Mouse (Mus musculus): ENCODE data around the gene Mtss1l. TPM values are rescaled to one million over a fixed set of nuclear protein-coding genes. Genes with fewer than 3 reads are reported as not detected.

Mtss1l gene
- polyA plus RNA-seq, 1 experiment from 2014 or later = 5.7 TPM

- Histone ChIP-seq H3K9ac (ENCODE audit: low read length) (no peak overlapping the region), H3K4me2 (replicated peaks; ENCODE audit: low read depth) (no peak overlapping the region), H3K4me3 (ENCODE audit: low read depth, low read length) (no peak overlapping the region), H3K9me3 (ENCODE audit: control insufficient read depth, low read length) (no peaks in the 10 kb centered on the region), H3K27ac (replicated peaks) (no peak overlapping the region), H3K36me3 (ENCODE audit: control insufficient read depth, insufficient read depth, low read length) (peaks cover 9% of the 10 kb centered on the region), H3K27me3 (ENCODE audit: control insufficient read depth, insufficient read depth, low read length) (no peaks in the 10 kb centered on the region), H3K4me1 (replicated peaks; ENCODE audit: control insufficient read depth, insufficient read depth) (no peaks in the 10 kb centered on the region)
- 77% methylated on average over 3 of the region's 3 CpGs for WGBS
- DNase-seq (ENCODE audit: low spot score) (no peak), ATAC-seq (ENCODE audit: low FRiP score, low TSS enrichment) (no peak)
- no peak for TF ChIP-seq EP300 (optimal IDR thresholded peaks at IDR 0.05)
- TF ChIP-seq CTCF (IDR thresholded peaks at IDR 0.05; ENCODE audit: low read depth) = no peak
Measured at GRCm38 (mm10) chr8:110678989-110679388, 42.3 kb upstream of the Mtss1l start.

GRCm38 (mm10) chr8:110687726-110688125, 33.5 kb upstream of the Mtss1l start:
- Histone ChIP-seq H3K36me3 (ENCODE audit: control insufficient read depth, insufficient read depth, low read length) (peaks cover under 1% of the 10 kb centered on the region; the same call in 1 of the 2 replicates), H3K9me3 (ENCODE audit: control insufficient read depth, low read length) (no peaks in the 10 kb centered on the region), H3K9ac (ENCODE audit: low read length) (no peak overlapping the region), H3K4me2 (replicated peaks; ENCODE audit: low read depth) (no peak overlapping the region), H3K27ac (replicated peaks) (peak overlapping the region; percentile 13; the same call in 1 of the 2 replicates), H3K4me1 (replicated peaks; ENCODE audit: control insufficient read depth, insufficient read depth) (0 out of 2 replicates have a peak, but pooled peaks cover 5% of the 10 kb centered on the region), H3K4me3 (ENCODE audit: low read depth, low read length) (no peak overlapping the region), H3K27me3 (ENCODE audit: control insufficient read depth, insufficient read depth, low read length) (no peaks in the 10 kb centered on the region)
- no peak for TF ChIP-seq EP300 (optimal IDR thresholded peaks at IDR 0.05)
- TF ChIP-seq CTCF (IDR thresholded peaks at IDR 0.05; ENCODE audit: low read depth) = no peak
- peak; percentile 49; the same call in 1 of the 2 replicates for ATAC-seq (ENCODE audit: low FRiP score, low TSS enrichment)
- no peak for DNase-seq (ENCODE audit: low spot score)
- 42% methylated on average over 5 of the region's 5 CpGs for WGBS

GRCm38 (mm10) chr8:110689961-110690360, 31.3 kb upstream of the Mtss1l start:
- Histone ChIP-seq H3K9ac (ENCODE audit: low read length) (no peak overlapping the region), H3K9me3 (ENCODE audit: control insufficient read depth, low read length) (no peaks in the 10 kb centered on the region), H3K4me1 (replicated peaks; ENCODE audit: control insufficient read depth, insufficient read depth) (0 out of 2 replicates have a peak, but pooled peaks cover 5% of the 10 kb centered on the region), H3K4me2 (replicated peaks; ENCODE audit: low read depth) (no peak overlapping the region), H3K27ac (replicated peaks) (no peak overlapping the region), H3K36me3 (ENCODE audit: control insufficient read depth, insufficient read depth, low read length) (no peaks in the 10 kb centered on the region; the same call in 1 of the 2 replicates), H3K4me3 (ENCODE audit: low read depth, low read length) (no peak overlapping the region), H3K27me3 (ENCODE audit: control insufficient read depth, insufficient read depth, low read length) (no peaks in the 10 kb centered on the region)
- WGBS = 87% methylated on average over 9 of the region's 9 CpGs
- ATAC-seq (ENCODE audit: low FRiP score, low TSS enrichment) (no peak), DNase-seq (ENCODE audit: low spot score) (no peak)
- no peak for TF ChIP-seq EP300 (optimal IDR thresholded peaks at IDR 0.05)

GRCm38 (mm10) chr8:110694226-110694625, 27.1 kb upstream of the Mtss1l start:
- Histone ChIP-seq H3K4me1 (replicated peaks; ENCODE audit: control insufficient read depth, insufficient read depth) (no peaks in the 10 kb centered on the region), H3K4me3 (ENCODE audit: low read depth, low read length) (no peak overlapping the region), H3K4me2 (replicated peaks; ENCODE audit: low read depth) (no peak overlapping the region), H3K9me3 (ENCODE audit: control insufficient read depth, low read length) (no peaks in the 10 kb centered on the region), H3K9ac (ENCODE audit: low read length) (no peak overlapping the region), H3K27me3 (ENCODE audit: control insufficient read depth, insufficient read depth, low read length) (no peaks in the 10 kb centered on the region), H3K27ac (replicated peaks) (no peak overlapping the region), H3K36me3 (ENCODE audit: control insufficient read depth, insufficient read depth, low read length) (no peaks in the 10 kb centered on the region; the same call in 1 of the 2 replicates)
- TF ChIP-seq CTCF (IDR thresholded peaks at IDR 0.05; ENCODE audit: low read depth) (no peak), EP300 (optimal IDR thresholded peaks at IDR 0.05) (no peak)
- DNase-seq (ENCODE audit: low spot score) (no peak), ATAC-seq (ENCODE audit: low FRiP score, low TSS enrichment) (no peak)
- 81% methylated on average over 5 of the region's 5 CpGs for WGBS

- H3K36me3 ChIP-seq (ENCODE audit: control insufficient read depth, insufficient read depth, low read length) = no peaks in the 10 kb centered on the region; the same call in 1 of the 2 replicates
- DNase-seq (ENCODE audit: low spot score) = no peak
- TF ChIP-seq CTCF (IDR thresholded peaks at IDR 0.05; ENCODE audit: low read depth) (no peak), EP300 (optimal IDR thresholded peaks at IDR 0.05) (no peak)
- H3K4me1 ChIP-seq (replicated peaks; ENCODE audit: control insufficient read depth, insufficient read depth) = no peaks in the 10 kb centered on the region
- H3K4me3 ChIP-seq (ENCODE audit: low read depth, low read length) = no peak overlapping the region
- H3K27ac ChIP-seq (replicated peaks) = no peak overlapping the region
- H3K9ac ChIP-seq (ENCODE audit: low read length) = no peak overlapping the region
- WGBS = 78% methylated on average over 4 of the region's 4 CpGs
- ATAC-seq (ENCODE audit: low FRiP score, low TSS enrichment) = no peak
- no peaks in the 10 kb centered on the region for H3K9me3 ChIP-seq (ENCODE audit: control insufficient read depth, low read length)
- H3K27me3 ChIP-seq (ENCODE audit: control insufficient read depth, insufficient read depth, low read length) = no peaks in the 10 kb centered on the region
- no peak overlapping the region for H3K4me2 ChIP-seq (replicated peaks; ENCODE audit: low read depth)
Measured at GRCm38 (mm10) chr8:110694826-110695225, 26.4 kb upstream of the Mtss1l start.

GRCm38 (mm10) chr8:110695431-110695830, 25.8 kb upstream of the Mtss1l start:
- Histone ChIP-seq H3K4me2 (replicated peaks; ENCODE audit: low read depth) (no peak overlapping the region), H3K36me3 (ENCODE audit: control insufficient read depth, insufficient read depth, low read length) (no peaks in the 10 kb centered on the region; the same call in 1 of the 2 replicates), H3K27ac (replicated peaks) (no peak overlapping the region), H3K9ac (ENCODE audit: low read length) (no peak overlapping the region), H3K9me3 (ENCODE audit: control insufficient read depth, low read length) (no peaks in the 10 kb centered on the region), H3K4me3 (ENCODE audit: low read depth, low read length) (no peak overlapping the region), H3K4me1 (replicated peaks; ENCODE audit: control insufficient read depth, insufficient read depth) (no peaks in the 10 kb centered on the region), H3K27me3 (ENCODE audit: control insufficient read depth, insufficient read depth, low read length) (no peaks in the 10 kb centered on the region)
- TF ChIP-seq EP300 (optimal IDR thresholded peaks at IDR 0.05) (no peak), CTCF (IDR thresholded peaks at IDR 0.05; ENCODE audit: low read depth) (no peak)
- DNase-seq (ENCODE audit: low spot score) (no peak), ATAC-seq (ENCODE audit: low FRiP score, low TSS enrichment) (no peak)
- WGBS = 82% methylated on average over 5 of the region's 5 CpGs

Measured in stomach, postnatal 0 days (tissue).